In genomic region chr6:86133882-86134281, GRCm38 (mm10) we compare ENCODE assay signal across 18 mouse cellular contexts.
DNase-seq lines count a peak whose midpoint lies in the region; ATAC-seq lines count a peak whose summit lies in the region.
"Had no signal": no experiment of that assay in that cellular context is flagged by ENCODE, and none has a peak within 500 bp of the region (broad histone marks: within the 10 kb centered on the region; RNA-seq: fewer than 3 reads in every experiment).

No protein-coding gene starts in this region.

- ATAC-seq in CD4-positive, CD25-positive, alpha-beta regulatory T cell, adult 4 months, result peak; percentile 77
- peak; percentile 53; the same call in 1 of the 2 replicates for ATAC-seq in common myeloid progenitor, adult 5-6 weeks (replicated peaks; ENCODE audit: low read depth, poor library complexity, severe bottlenecking)
- ATAC-seq in monocyte, adult 5-6 weeks (replicated peaks; ENCODE audit: insufficient number of reproducible peaks, low FRiP score, low TSS enrichment, poor library complexity, severe bottlenecking), result peak; percentile 27; the same call in 1 of the 2 replicates
- no peak for ATAC-seq in erythroid progenitor cell, adult 5-6 weeks (replicated peaks; ENCODE audit: low FRiP score, poor library complexity, severe bottlenecking)
- ATAC-seq: forebrain, embryonic 15.5 days had no signal

- DNase-seq in 416B (ENCODE audit: low read depth), result peak; percentile 67
- DNase-seq in liver, result no peak
- no peak for DNase-seq in left cerebral cortex, adult 8-10 months (ENCODE audit: low spot score in 2 of 2)
- DNase-seq: adrenal gland, adult 2 months; B cell, adult 2 months; cerebellum, adult 9-10 months; gastrocnemius, postnatal 14 days; heart, adult 2 months; kidney, adult 8-10 months; kidney, postnatal 25 days; lung, adult 18-20 months; lung, postnatal 14 days; thymus, adult 2 months had no signal
